Mouse (Mus musculus): ENCODE results near the gene Gm43638.

GRCm38 (mm10) chr5:87456216-87456850 lies 30.3 kb downstream of the Gm43638 start:
- TF ChIP-seq POLR2A (IDR thresholded peaks at IDR 0.05; ENCODE audit: borderline replicate concordance, control insufficient read depth, low read depth, low read length) (no peak), CTCF (IDR thresholded peaks at IDR 0.05; ENCODE audit: control insufficient read depth, insufficient read depth, low read length) (no peak)

Measured in bone marrow, adult 2 months (tissue).